Mouse (Mus musculus): Measurements from ENCODE around the gene Heatr5b.

Heatr5b gene

DNA sequence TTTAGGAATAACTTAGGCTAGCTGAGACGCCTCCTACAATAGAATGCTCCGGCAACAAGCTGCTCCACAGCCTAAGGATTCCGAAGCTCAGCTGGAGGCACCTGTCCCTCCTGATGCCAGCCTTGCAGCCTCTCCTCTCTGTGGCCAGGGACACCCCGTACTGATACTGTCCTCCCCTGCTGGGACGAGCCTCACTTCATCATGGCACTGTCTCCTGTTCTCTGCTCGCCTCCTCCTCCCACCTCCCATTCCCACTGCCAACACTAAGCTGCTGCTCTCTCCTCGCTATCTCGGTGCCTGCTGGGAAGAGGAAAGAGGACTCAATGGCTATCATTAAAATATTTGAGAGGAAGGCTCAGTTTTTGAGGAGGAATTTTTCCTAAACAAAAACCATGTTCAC, 67.6 kb downstream of the Heatr5b start:
- no peak for DNase-seq (ENCODE audit: low spot score)

DNA sequence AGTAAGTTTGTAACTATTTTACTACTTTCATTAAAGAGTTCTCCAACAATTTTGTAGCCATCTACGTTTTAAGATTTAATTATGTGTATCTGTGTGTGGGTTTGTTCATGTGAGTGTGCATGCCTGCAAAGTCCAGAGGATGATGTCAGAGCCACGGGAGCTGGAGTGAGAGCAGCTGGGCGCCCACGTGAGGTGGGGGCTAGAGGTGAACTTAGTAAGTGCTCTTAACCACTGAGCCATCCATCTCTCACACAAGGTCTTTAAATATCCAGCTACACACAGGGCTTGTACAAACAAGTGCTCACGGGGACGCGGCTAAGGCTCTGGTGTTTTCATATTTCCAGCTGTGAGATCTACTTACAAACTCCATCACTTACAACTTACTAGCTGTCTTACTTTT, 69.1 kb downstream of the Heatr5b start:
- DNase-seq (ENCODE audit: low spot score), result no peak

DNA sequence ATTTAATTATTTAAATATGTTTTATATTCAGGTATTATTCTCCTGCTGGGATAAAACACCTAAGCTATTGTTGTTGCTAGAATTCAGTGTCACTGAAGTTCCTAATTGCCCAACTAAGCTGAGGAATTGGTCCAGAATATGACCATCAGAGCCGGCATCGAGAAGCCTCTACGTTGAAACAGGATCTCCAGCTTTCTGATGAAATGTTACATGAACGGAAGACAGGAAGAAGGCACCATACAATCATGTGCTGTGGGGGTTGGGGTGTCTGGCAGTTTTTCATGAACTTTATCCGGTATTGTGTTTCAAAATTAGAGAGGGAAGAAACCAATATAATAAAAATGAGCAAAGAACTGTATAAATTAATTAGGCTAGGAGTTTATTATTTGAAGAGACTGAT, 71.9 kb downstream of the Heatr5b start:
- no peak for DNase-seq (ENCODE audit: low spot score)

DNA sequence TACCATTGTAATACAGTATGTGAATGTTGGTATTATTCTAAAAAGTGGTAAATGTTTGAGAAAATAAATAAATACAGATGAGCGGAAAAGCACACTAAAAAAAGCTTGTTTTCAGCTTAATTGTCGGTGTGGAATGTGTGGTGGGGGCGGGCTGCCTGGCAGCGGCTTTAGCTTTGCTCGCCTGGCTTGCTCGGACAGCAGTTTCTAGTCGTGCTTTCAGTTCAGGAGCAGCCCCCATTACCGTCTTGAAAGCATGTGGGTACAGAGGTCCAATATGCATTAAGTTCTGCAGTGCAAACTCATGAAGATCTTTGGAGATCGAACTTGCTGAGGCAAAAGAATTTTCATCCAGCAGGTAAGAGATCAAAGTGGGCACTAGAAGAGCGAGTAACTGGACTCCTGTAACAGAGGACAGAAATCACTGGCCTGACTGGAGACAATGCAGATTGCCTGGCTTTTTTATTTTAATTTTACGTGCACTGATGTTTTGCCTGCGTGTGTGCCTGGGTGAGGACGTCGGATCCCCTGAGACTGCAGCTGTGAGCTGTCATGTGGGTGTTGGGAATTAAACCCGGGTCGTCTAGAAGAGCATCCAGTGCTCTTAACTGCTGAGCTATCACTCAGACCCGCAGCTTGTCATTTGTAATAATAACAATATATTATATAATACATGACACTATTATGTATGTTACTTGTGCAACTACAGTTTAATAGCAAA, 82.1 kb downstream of the Heatr5b start:
- no peak for DNase-seq (ENCODE audit: low spot score)

DNA sequence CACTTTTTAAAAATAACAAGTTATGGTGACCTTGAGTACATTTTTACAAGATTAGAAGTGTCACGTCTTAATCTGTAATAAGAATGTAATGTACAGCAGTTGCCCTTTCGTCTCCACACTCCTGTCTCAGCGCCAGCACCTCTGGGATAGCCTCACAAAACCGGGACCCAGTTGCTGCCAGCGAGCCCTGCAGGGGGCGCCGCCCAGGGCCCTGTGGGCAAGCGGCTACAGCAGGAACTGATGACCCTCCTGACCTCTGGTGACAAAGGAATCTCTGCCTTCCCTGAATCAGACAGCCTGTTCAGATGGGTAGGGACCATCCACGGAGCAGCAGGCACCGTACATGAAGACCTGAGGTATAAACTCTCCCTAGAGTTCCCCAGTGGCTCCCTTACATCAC, 83.1 kb downstream of the Heatr5b start:
- no peak for DNase-seq (ENCODE audit: low spot score)

DNA sequence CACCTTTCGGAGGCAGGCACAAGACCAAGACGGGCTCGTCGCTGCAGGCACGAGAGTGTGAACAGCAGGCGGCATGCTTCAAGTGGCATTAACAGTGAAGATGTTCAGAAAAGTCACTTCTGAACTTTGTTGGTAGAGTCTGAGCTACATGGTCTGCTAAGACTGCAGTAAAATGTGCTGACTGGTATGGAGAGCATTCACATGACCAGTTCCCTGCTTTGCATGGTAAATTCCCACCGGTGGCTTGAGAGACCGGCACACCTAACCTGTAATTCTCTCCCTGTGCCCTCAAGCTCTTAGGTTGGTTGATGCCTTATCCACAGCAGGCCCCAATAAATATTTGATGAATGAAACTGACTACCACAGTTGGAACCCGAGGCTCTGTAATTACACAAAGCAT, 86.7 kb downstream of the Heatr5b start:
- no peak for DNase-seq (ENCODE audit: low spot score)

DNA sequence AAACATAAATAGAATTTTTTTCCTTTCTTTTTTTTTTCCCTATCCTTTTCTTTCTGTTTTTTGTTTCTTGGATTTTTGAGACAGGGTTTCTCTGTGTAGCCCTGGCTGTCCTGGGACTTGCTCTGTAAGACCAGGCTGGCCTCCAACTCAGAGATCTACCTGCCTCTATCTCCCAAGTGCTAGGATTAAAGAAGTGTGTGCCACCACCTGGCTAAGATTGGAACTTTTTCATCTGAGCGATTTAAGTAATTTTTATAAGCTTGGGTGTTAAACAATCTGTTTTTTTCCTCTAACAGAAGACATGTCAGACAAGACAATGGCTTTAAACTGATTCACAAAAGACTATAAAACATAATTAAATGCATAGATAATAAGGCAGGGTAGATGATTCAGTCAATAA, 96.7 kb downstream of the Heatr5b start:
- DNase-seq (ENCODE audit: low spot score), result no peak

DNA sequence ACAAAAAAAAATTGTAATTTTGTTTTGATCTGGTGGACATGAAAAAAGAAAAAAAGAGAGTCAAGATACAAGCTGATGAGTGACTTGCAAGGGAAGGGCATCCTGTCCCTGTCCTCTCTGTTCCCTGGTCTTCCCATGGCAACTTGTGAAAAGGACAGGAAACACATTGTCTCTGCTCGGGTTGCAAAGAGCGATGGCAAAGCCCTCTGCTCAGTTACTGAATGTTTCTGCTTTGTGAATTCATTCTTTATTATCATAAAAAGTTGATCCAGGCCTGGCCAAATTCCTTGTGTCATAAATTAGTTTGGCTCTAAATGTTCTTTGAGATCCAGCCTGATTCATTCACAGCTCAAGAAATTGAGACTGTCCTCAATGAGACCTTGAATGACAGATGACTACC, 97.4 kb downstream of the Heatr5b start:
- no peak for DNase-seq (ENCODE audit: low spot score)

DNA sequence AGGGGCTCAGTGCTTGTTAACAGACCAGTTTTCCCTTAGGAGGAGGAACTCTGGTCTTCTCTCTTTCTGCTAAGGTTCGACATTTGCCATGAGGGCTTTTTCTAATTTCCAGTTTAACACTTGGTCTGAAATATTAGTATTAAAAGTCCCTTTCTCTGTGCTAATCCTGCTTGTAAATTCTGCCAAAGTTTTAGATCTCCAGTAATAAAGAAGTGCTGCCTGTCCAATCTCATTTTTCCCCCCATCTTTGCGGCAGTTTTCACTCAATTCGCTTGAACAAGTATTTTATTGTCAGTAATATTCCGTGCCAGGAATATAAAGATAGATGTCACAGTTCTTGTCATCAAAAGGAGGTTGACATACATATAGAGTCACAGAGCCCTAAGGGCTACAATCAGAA, 98.1 kb downstream of the Heatr5b start, which contains the start of gene Strn:
TSS of gene Strn (minus strand) at position 101 of the 400 bp plus-strand sequence.
- no peak for DNase-seq (ENCODE audit: low spot score)

DNA sequence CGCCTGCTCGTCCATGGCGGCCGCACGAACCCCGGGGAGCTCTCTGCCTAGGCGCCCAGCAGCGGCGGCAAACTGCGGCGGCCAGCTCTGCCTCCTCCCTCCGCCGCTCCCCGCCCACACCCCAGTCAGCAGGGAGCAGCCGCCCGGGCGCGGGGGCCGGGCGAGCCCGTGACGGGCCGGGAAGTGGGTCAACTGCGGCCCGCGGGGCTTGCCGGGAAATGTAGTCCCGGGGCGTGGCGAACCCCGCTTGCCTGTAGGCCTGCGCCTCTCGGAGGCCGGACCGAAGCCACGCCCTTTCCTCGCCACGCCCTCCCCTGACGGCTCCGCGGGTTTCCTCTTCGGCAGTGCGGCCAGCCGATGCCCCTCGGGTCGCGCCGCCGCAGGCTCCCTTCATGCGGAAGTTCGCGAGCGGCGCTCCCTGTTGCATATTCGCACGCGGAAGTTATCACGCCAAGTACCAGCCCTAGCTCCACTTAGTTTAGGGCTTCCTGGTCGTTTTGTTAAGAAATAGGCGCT, 98.6 kb downstream of the Heatr5b start:
- DNase-seq (ENCODE audit: low spot score), result peak; percentile 100

DNA sequence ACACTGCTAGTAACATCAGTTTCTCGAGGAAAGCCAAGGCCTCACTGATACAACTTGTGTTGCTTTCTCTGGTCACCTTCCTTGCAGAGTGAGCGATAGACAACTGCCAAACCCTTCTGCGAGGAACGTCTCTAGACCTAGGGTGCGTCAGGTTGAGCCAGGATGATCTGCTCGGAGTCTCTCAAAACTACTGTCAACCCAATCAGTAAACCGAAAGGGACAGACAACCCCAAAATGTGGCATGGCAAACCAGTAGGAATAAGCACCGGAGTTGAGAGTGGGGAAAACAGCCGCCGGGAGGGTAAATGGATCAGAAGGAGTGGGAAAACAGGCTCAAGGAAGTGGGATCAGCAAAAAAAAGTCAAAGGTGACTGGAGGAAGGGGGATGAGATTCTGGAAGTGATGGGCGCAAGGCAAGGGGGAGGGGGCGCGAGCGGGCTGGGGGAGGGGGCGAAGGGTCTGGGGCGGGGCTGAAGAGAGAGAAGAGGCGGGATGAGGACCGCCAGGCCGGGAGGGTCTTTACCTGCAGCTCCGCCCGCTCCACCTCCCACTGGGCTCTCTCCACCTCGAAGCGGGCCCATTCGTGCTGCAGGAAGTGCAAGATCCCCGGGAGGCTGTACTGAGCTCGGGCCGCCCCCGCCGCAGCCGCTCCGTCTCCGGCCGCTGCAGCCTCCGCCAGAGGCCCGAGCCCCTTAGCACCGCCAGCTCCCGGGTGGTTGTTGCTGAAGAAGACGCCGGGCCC, 99.3 kb downstream of the Heatr5b start:
- DNase-seq (ENCODE audit: low spot score), result no peak

DNA sequence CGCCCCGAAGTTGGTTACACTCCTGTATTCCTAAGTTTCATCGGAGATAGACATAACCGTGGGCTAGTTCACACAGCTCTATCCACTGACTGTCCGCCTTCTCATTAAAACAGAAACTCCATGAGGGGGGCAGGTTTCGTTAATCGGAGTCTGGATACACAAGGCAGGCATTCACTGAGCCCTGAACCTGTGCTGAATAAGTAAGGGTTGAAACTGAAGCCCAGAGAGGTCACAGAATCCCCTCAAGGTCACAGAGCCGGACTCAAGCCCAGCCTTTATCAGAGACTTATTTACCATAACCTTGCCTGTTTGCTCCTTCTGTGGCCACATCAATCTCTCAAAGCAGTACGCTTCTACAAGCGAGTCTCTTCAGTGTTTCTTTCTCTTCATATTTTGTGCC, 100.4 kb downstream of the Heatr5b start:
- no peak for DNase-seq (ENCODE audit: low spot score)

DNA sequence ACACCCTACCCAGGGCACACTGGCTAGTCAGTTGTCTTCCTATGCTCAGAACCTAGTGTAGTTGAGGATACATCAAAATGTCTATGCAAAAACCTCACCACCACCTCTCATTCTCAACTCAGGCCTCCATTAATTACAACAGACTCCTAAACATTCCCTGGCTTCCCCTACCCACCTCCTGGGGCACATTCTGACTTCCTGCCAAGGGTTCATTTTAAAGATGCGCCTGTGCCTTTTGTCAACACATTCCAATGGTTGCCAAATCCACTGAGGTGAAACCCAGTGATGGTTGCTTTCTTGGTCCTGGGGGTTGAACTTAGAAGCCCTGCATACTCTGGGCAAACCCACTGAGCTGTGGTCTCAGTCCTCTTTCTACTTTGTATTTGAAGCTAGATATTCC, 103.1 kb downstream of the Heatr5b start:
- DNase-seq (ENCODE audit: low spot score), result no peak

DNA sequence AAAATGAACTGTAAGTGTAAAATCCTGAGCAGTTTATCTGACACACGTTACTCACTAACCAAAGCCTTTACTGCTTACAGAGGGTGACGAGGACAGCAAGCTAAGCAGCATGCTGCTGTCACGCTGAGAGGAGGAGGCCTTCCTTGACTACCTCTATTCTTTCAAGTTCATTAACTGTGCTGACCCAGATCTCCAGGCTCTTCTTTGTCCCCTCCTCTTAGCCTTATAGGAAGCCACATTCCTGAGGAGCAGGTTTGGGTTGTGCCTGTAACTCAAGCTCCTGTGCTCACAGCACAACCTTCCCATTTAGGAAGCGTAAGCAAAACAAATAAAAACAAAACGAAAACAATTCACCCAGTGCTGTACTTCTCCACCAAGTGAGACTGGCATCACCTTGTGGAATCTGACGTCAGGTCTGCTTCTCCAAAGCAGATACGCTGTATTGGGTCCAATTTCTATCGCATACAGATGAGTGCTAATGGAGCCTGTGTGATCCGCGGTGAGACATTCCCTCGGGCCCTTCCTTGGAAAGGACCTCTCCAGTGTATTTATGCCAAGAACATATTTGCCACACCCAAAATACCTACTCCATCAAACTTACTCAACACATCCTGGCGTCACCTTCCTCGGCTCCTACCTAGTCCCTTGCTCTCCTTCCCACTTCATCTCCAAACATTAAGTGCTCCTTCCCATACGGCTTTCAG, 108.3 kb downstream of the Heatr5b start:
- no peak for DNase-seq (ENCODE audit: low spot score)

DNA sequence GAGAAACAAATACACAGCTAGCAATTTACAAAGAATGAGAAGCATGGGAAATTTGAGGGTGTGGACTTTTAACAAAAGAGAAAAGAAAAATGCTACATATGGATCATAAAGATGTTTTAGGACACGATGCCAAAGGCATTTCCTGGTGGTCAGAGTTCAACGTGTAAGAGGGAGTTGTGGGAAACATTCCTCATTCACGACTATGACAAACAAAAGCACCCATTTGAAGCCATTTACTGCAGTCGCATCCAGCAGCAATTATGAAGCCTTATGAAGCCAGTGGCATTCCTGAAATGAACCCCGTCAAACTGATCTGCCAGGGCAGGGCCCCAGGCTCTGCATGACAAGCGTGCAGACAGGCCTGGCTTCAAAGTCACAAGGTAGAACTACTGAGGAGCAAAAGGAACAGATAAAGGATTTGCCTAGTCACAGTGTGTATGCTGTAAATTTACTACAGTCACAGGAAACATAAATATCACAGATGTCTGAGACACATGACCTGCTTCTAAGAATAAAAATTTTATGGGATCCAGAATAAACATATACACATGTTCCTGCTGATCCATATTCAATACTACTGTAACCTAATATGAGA, 110.6 kb downstream of the Heatr5b start:
- no peak for DNase-seq (ENCODE audit: low spot score)

DNA sequence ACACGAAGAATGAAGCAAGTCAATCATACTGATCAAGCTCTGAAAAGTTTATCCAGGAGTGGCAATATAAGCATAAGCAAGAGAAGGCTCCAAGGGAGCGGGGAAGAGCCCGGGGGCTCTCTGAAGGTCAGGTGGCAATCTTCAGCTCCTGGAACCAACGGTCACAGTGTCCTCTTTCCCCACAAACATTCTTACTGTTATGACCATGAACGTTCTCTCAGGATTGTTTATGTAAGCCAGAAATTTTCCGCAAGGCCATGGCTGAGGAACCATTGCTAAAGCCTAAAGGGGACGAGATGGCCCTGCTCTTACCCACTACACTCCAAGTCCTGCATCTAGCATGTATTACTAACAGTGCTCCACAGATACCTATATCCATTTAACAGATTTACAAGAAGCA, 113.5 kb downstream of the Heatr5b start:
- peak; percentile 31 for DNase-seq (ENCODE audit: low spot score)

DNA sequence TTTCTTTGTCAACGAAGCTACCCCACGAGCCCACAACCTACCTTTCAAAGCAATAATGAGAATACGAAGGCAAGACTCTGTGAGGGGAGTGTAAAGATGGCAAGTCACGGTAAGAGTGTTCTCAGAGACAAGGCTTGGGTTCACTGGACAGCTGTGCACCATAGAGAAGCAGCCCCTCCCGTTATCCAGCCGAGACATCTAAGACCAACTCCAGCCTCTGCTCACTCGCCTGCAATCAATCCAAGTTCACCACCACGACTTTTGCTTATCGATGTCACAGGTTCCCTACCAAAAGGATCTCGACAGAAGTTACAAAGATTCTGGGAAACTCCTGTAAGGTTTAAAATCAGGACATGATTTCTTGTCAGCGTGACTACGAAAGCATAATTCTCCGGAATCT, 116.1 kb downstream of the Heatr5b start:
- DNase-seq (ENCODE audit: low spot score), result no peak

DNA sequence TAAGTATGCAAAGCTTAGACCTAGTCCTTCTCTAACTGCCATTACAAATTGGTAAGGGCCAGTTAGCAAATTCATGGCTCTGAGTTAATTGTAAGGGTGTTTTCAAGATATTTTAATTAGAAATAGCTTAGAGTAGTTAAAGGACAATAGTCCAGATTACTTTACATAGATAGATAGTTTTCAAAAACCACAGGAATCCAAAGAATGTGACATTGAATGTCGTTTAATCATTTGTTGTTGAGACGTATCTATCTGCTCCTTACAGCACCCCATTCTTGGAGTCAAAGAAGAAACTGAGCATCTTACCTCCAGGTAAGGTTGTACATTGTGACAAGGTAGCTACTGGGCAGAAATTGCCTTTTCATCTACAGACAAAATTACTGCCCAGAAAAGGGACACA, 124.9 kb downstream of the Heatr5b start:
- DNase-seq (ENCODE audit: low spot score), result no peak

DNA sequence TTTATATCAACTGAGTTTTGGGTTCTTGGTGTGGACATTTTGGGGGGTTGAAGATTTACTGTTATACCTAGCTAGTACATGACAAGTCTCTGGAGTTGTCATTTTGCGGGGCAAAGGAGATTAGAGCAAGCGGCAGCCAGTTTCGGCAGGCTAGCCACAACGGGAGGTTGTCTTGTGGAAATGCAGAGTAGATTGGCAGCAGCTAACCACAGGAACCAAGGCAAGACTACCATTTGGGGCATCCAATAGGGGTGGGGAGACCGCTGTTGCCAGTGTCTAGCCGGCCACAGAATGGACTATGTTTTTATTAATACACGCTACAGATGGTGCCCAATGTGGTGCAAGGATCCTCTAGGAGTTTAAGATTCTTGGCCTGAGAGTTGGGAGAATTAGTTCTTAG, 126.7 kb downstream of the Heatr5b start:
- DNase-seq (ENCODE audit: low spot score), result no peak

DNA sequence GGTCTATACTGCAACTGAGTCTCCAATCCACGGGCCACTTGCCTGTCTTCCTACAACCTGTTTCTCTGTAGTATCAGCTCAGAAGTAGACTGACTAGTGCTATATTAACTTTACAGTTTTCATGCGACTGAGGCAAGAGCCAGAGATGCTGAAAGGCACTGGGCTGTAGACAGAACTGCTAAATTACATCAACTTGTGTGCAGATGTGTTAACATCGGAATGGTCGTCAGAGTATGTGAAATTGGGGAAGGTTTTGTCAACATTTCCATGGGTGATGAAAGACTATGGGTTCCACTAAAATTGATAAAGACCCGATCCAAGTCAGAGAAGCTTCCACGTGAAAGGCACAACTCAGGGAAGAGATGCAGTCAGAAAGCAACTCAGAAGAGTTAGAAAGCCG, 132.2 kb downstream of the Heatr5b start:
- DNase-seq (ENCODE audit: low spot score), result no peak
